14 mouse cellular contexts compared by ENCODE assay signal in the genomic region with DNA sequence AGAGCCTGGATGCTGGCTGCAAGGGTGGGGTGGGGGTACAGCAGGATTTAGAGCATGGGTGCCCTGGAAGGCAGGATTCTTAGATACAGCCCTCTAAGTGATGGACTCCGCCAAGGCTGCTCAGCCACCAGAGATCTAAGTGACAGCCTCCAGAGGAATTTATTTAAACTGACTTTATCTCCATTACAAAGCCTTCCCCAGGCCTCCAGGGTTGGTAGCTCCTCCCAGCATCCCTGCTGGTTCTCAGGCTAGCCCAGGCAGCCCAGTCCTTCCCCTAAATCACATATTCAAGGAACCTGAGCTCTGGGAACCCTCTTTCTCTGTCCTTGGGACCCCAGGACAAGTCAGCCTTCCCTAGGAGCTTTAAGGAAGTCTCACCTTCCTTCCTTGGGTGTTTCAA. TPM values are rescaled to one million over a fixed set of nuclear protein-coding genes. Genes with fewer than 3 reads are reported as not detected.
"Had no signal": no experiment of that assay in that cellular context is flagged by ENCODE, and none has a peak within 500 bp of the region (broad histone marks: within the 10 kb centered on the region; RNA-seq: fewer than 3 reads in every experiment).

No protein-coding gene starts in this region.

- DNase-seq: kidney, adult 2 months; kidney, postnatal 14 days; left cerebral cortex, postnatal 4 days; lung, adult 2 months; lung, postnatal 36 days had no signal

- ATAC-seq: lung, postnatal 0 days; midbrain, embryonic 13.5 days had no signal

- H3K4me1 ChIP-seq: liver, embryonic 15.5 days; midbrain, embryonic 13.5 days had no signal

- H3K36me3 ChIP-seq: kidney, embryonic 15.5 days; liver, embryonic 15.5 days; midbrain, embryonic 13.5 days had no signal

- H3K4me2 ChIP-seq: midbrain, embryonic 13.5 days had no signal

- H3K9me3 ChIP-seq: kidney, embryonic 15.5 days; liver, embryonic 15.5 days; midbrain, embryonic 13.5 days had no signal

- H3K9ac ChIP-seq: kidney, embryonic 15.5 days; liver, embryonic 15.5 days; midbrain, embryonic 13.5 days had no signal

- H3K27ac ChIP-seq: kidney, embryonic 15.5 days; liver, embryonic 15.5 days; midbrain, embryonic 13.5 days had no signal

- H3K4me3 ChIP-seq: liver, embryonic 15.5 days; midbrain, embryonic 13.5 days had no signal

RNA-seq across cellular contexts. Expression of a gene that starts 39.5 kb away (rescaled TPM):
- polyA plus RNA-seq: kidney, adult 2 months; large intestine, adult 2 months; liver, adult 2 months; lung, adult 2 months; lung, postnatal 0 days; midbrain, embryonic 13.5 days; midbrain, postnatal 0 days; neural tube, embryonic 11.5 days; stomach, embryonic 14.5 days had no signal

RNA-seq across cellular contexts. Expression of a gene that starts 58.0 kb away (rescaled TPM):
- polyA plus RNA-seq: liver, adult 2 months; liver, embryonic 15.5 days had no signal
